Mouse (Mus musculus): ENCODE results near the gene Dusp22. TPM values are rescaled to one million over a fixed set of nuclear protein-coding genes. Genes with fewer than 3 reads are reported as not detected.

The Dusp22 gene
- 7.6 and 11.1 TPM in 2 replicates for polyA plus RNA-seq (2015; fragmentation: Nextera tagmentation; extraction: Ambion mirVana)

DNA sequence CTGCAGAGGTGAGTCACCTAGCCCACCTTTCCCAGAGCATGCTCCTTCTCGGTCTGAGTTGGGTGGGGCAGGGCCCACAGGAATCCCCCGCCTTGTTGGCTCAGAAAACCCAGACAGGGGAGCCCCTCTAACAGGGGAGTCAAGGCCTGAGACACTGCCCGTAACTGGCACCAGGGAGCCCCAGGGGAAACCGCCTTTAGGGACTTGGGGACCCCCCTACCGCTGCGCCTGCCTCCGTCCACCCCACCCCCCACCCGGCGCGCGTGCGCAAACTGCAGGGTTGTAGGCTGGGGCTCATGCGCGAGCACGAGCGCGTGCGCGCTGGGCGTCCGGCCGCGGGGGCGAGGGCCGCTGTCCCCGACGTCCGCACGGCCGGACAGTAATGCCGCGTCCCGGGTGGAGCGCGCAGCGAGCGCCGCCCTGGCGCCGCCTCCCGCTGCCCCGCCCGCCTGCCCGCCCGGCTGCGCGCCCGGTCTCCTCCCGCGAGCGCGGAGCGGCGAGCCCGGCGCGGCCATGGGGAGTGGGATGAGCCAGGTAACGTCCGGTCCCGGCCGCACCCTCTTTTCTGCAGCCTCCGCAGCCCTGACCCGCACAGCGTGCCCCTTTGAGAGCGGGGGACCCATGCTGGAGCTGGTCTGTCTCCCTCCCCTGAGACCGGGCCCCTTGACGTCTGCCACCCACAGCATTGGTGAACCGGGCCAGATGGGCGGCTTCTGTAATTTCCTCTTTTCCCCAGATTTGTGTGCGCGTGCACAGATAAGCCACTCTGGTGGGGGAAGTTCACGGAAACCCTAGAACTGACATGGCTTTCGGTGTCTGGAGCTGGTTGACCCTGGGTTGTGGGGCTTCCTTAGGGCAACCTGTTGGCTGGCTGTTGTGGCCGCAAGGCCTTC, at the start of gene Dusp22:
Gene Dusp22, plus strand, starts transcription at position 387 of the 893 bp plus-strand sequence.

DNA sequence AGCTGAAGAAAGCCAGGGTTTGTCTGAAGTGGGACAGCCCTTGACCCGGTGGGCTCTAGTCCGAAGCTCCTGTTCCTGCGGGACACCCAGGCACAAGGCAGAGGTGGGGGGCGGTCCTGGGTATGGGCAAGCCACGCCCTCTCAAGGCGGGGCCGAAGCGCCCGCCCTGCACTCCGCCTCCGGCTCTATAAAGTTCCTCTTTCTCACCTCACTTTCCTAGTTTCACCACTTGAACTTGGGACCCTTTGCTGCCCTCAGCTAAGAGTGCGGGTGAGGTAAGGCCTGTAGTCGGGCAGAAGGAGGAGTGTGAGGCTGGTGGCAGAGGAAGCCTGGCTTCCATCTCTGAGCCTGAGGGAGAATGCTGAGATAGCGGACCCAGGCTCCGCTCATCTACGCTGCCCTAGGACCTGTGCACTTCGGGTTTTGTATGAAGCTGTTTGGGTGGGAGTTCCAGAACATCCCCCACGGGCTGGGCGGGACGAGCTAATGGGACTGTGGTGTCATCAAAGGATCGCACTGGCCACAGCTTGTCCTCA, 89.3 kb downstream of the Dusp22 start, which contains the start of gene Irf4:
Gene Irf4, plus strand, starts transcription at position 206 of the 536 bp plus-strand sequence.

Other genes starting within 250 kb of the Dusp22 start
- gene Uqcrfs1, start 114.6 kb upstream of the Dusp22 start, polyA plus RNA-seq (2015; fragmentation: Nextera tagmentation; extraction: Ambion mirVana) = 184 and 187 TPM in 2 replicates
- gene Irf4, start 89.2 kb downstream of the Dusp22 start, polyA plus RNA-seq (2015; fragmentation: Nextera tagmentation; extraction: Ambion mirVana) = 0.70 and 1.2 TPM in 2 replicates

Measured in spleen, postnatal 0 days (tissue).